Mouse (Mus musculus) myocyte (in vitro differentiated cells): ENCODE data around the gene Gm28539.

Experiments used
- CEBPB ChIP-seq: IDR thresholded peaks from 2 replicates; pipeline ENCODE4 v1.6.1; 2011; ENCODE audit warnings: mild to moderate bottlenecking, moderate library complexity; ENCODE audit not compliant: poor library complexity, insufficient read depth, severe bottlenecking
- E2F4 ChIP-seq: IDR thresholded peaks from one replicate; pipeline ENCODE4 v1.6.1; 2011; ENCODE audit warnings: mild to moderate bottlenecking, control low read depth, moderate library complexity; ENCODE audit not compliant: insufficient read depth
- MAX ChIP-seq: IDR thresholded peaks from one replicate; pipeline ENCODE4 v1.6.1; 2011; ENCODE audit warnings: low read depth, mild to moderate bottlenecking, control low read depth
- MYOD1 ChIP-seq, 3 experiments: IDR thresholded peaks; one replicate each; pipeline ENCODE4 v1.6.1; 2011; ENCODE audit warnings: control low read depth in 2 of 3, low read depth in 2 of 3, mild to moderate bottlenecking in 2 of 3, moderate library complexity in 1 of 3; ENCODE audit not compliant: insufficient read length in 2 of 3, control insufficient read depth in 1 of 3
- MYOG ChIP-seq, 3 experiments: IDR thresholded peaks; one replicate each; pipeline ENCODE4 v1.6.1; 2011; ENCODE audit warnings: control low read depth in 2 of 3, low read depth in 2 of 3, mild to moderate bottlenecking in 2 of 3; ENCODE audit not compliant: insufficient read length in 2 of 3, control insufficient read depth in 1 of 3, insufficient read depth in 1 of 3
- POLR2A ChIP-seq: IDR thresholded peaks from one replicate; pipeline ENCODE4 v1.6.1; 2011; ENCODE audit warnings: low read depth, mild to moderate bottlenecking, control low read depth, moderate library complexity; ENCODE audit not compliant: insufficient read length
- POLR2AphosphoS2 ChIP-seq: IDR thresholded peaks from one replicate; pipeline ENCODE4 v1.6.1; 2011; ENCODE audit warnings: low read depth, control low read depth; ENCODE audit not compliant: insufficient read length
- REST ChIP-seq: IDR thresholded peaks from one replicate; pipeline ENCODE4 v1.6.1; 2011; ENCODE audit warnings: mild to moderate bottlenecking, control low read depth, moderate library complexity; ENCODE audit not compliant: insufficient read depth, insufficient read length
- SRF ChIP-seq: IDR thresholded peaks from one replicate; pipeline ENCODE4 v1.6.1; 2011; ENCODE audit warnings: low read depth; ENCODE audit not compliant: control insufficient read depth, insufficient read length
- TCF12 ChIP-seq: IDR thresholded peaks from one replicate; pipeline ENCODE4 v1.6.1; 2011; ENCODE audit warnings: mild to moderate bottlenecking, control low read depth; ENCODE audit not compliant: poor library complexity, insufficient read depth, severe bottlenecking
- TCF3 ChIP-seq: IDR thresholded peaks from one replicate; pipeline ENCODE4 v1.6.1; 2011; ENCODE audit warnings: low read depth, control low read depth; ENCODE audit not compliant: insufficient read length
- USF1 ChIP-seq: IDR thresholded peaks from one replicate; pipeline ENCODE4 v1.6.1; 2011; ENCODE audit warnings: low read depth, mild to moderate bottlenecking, control low read depth, moderate library complexity

GRCm38 (mm10) chr16:18938321-18939082 lies 102.1 kb downstream of the Gm28539 start:
- TF ChIP-seq POLR2A (no peak), MYOG (IDR thresholded peaks at IDR 0.05; ENCODE audit: control insufficient read depth in 1 of 3, insufficient read depth in 1 of 3, insufficient read length in 2 of 3, low read depth in 2 of 3) (no peak), POLR2AphosphoS2 (no peak), MYOD1 (IDR thresholded peaks at IDR 0.05; ENCODE audit: control insufficient read depth in 1 of 3, insufficient read length in 2 of 3, low read depth in 2 of 3) (no peak), MAX (no peak), TCF12 (no peak), E2F4 (no peak), USF1 (no peak), CEBPB (no peak), REST (no peak), SRF (no peak), TCF3 (no peak)
